Mouse (Mus musculus) cerebellum, postnatal 4 days (tissue): ENCODE results near the gene Cacna2d4.
"Not testable (repeated sequence)": the region's sequence is repeated elsewhere in the genome, so short reads cannot be mapped to it uniquely, and the experiment has no call there.

ENCODE experiments used
- DNase-seq, 2 experiments: peaks; one replicate each; pipeline ENCODE4 v3.0.0; 2022; ENCODE audit warnings: low spot score in 2 of 2, mixed read lengths in 1 of 2

Cacna2d4 gene

GRCm38 (mm10) chr6:119338121-119338912, 102.0 kb downstream of the Cacna2d4 start:
- no peak for DNase-seq

DNA sequence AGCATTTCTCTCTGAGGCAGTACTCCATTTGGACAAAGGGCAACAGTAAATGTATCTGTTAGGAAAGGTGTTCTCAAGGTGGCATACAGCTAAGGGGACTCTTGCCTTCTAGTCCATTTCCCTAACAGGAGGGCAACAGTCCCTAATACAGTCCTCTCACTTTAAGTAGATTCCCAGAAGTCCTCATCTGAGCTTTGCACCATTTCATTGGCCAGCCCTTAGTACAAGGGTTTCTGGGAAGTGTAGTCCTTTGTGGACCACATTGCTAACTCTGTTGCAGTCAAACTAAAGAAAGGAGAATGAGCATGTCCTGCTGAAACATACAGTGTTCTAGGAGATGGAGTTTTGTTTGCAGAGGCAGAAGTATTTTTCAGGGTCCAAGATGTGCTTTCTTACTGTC, 105.1 kb downstream of the Cacna2d4 start:
- no peak for DNase-seq

- peak in 1 of 2 experiments; percentile 13 for DNase-seq
Measured at GRCm38 (mm10) chr6:119346257-119346656, 109.9 kb downstream of the Cacna2d4 start.

- DNase-seq, result no peak
Measured at GRCm38 (mm10) chr6:119347813-119348212, 111.5 kb downstream of the Cacna2d4 start.

DNA sequence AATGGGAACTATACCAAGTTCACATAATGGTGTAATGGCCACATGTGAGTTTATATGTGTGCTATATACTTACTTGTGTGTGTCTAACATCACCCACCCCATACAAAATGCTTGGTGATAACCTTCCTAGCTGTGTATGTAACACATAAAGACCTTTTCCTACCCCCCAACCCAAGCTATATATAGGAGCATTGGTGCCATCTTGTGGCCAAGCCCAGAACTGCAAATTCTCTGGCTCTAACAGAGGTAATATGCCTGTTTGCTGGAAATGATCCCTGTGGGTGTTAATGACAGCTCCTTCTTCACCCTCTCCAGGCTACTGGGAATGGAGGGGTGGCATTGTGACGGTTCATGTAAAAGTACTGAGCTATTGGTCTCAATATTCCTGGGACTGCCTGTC, 111.9 kb downstream of the Cacna2d4 start:
- DNase-seq, result peak; percentile 84 to 92

- DNase-seq, result no peak
Measured at GRCm38 (mm10) chr6:119350703-119351198, 114.4 kb downstream of the Cacna2d4 start.

- no peak for DNase-seq
Measured at GRCm38 (mm10) chr6:119351656-119352055, 115.3 kb downstream of the Cacna2d4 start.

DNA sequence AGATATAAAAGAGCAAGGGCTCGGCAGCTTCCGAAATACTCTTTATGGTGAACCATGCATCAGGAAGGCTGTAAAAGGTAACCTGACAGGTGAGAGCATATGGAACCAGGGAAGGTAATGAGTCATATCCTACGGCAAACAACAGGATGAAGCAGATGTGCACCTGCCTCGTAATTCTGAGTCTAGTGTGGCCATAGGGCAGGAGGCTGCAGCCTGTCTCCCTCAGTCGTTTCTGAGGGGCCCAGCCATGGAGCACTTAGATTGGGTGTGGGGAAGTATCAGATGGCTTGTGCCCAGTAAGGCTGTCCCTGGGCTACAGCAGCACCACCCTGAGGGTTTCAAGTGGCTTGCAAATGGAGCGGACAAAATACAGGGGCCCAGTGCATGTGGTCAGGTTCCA, 116.2 kb downstream of the Cacna2d4 start:
- DNase-seq, result no peak

GRCm38 (mm10) chr6:119358020-119358571, 121.8 kb downstream of the Cacna2d4 start:
- no peak for DNase-seq

DNA sequence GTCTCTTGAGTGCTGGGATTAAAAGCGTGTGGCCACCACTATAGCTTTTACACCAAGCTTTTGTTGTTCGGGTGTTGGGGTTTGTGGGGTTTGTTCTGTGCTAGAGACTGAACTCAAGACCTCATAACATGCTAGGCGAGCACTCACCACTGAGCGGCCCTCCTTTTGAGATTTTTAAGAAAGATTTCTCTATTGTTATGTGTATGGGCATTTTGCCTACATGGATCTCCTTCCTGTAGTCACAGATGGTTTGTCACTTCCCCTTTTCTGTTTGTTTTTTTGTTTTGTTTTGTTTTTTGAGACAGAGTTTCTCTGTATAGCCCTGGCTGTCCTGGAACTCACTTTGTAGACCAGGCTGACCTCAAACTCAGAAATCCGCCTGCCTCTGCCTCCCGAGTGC, 123.9 kb downstream of the Cacna2d4 start:
- not testable (repeated sequence) for DNase-seq

DNA sequence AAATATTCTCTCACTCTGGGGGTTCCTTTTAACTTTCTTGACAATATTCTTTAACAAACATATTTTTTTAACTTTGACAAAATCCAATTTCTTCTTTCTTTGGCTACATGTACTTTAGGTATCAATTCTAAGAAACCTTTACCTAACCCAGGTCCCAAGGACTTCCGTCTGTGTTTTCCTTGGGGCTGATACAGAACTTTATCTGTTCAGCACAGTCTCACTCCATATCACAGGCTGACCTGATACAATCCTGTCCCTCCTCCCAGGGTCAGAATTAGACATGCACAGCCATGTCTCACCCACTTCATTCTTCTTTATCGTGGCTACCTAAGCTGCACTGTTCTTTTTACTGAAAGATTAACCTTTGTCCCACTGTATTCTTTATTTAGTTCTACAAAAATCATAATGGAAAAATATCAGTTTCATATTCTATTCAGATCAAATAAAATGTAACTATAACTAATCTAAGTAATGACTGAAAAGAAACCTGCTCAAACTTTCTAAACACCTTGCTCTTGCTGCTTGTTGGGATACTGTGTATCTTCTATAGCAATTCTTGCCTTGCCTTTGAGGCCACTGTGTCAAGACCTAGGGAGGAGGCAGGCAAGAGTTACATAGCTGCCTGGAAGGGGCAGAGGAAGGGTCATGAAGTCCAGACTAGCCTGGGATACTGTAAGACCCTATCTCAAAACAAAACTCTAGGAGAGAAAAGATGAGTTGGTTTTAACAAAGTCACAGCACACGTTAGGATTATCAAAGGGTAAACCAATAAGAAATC, 124.8 kb downstream of the Cacna2d4 start:
- no peak for DNase-seq

- DNase-seq, result no peak
Measured at GRCm38 (mm10) chr6:119363593-119363992, 127.3 kb downstream of the Cacna2d4 start.

DNA sequence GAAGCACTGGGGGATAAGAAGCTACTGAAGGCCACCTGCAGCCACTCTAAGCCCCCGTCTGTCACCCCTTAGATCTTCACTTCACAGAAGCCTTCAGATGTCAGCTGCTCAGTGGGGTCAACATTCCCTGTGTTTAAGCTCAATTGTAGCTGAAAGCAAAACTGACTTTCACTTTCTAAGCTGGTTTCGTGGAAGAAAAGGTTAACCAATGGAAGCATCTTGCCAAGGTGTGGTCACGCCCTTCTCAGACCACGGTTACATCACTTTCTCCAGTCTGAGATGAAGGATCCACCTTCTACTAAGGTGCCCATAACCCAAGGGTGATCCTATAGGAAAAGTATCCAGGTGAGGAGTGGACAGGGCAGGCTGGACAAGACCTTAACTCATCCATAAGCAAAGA, 130.5 kb downstream of the Cacna2d4 start:
- DNase-seq, result not testable (repeated sequence)

GRCm38 (mm10) chr6:119367382-119367781, 131.1 kb downstream of the Cacna2d4 start:
- DNase-seq, result no peak

DNA sequence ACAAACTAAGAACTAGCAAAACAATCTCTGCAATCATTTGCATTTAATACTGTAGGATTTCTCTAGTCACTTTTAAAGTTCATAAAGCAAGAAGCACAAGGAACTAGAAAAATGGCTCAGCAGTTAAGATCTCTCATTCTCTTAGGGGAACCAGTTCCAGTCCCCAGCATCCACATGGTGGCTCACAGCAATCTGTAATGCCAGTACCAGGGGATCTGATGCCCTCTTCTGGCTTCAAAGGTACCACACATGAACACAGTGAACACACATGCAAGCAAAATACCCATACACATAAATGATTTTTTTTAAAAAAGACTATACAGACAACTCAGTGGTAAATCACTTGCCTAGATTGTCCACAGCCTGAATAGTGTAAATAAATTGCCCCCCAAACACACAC, 135.3 kb downstream of the Cacna2d4 start:
- no peak for DNase-seq

- DNase-seq, result no peak
Measured at GRCm38 (mm10) chr6:119372237-119372636, 135.9 kb downstream of the Cacna2d4 start.

DNA sequence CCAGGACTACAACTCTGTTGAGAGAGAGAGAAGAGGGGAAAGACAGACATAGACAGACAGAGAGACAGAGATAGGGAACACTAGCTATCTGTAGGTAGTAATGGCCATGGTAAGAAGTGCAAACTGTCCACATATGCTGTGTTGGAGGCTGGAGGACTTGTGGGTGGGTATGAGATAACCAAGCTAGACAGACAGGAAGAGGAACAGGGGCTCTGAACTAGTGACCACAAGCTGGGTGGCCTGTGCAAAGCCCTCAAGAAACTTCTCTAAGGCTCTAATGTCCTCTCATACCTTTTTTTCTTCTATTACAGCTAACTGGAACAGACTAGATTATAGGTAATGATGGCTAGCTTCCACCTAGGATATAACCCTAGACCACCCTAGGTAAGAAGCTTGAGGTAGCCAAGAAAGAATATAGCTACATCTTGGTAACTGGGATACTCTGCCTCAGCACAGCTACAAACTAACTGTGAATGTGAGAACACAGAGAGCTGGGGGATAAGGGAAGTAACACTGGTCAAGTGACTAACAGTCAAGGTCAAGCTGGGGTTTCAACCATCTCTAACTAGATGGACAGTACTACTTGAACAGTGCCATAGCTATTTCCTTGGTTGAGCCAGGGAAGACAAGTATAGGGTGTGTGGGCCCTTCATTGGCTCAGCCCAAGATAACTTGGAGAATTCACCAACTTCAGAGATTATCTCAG, 136.8 kb downstream of the Cacna2d4 start:
- no peak for DNase-seq

- DNase-seq, result no peak
Measured at GRCm38 (mm10) chr6:119375035-119375434, 138.7 kb downstream of the Cacna2d4 start.

DNA sequence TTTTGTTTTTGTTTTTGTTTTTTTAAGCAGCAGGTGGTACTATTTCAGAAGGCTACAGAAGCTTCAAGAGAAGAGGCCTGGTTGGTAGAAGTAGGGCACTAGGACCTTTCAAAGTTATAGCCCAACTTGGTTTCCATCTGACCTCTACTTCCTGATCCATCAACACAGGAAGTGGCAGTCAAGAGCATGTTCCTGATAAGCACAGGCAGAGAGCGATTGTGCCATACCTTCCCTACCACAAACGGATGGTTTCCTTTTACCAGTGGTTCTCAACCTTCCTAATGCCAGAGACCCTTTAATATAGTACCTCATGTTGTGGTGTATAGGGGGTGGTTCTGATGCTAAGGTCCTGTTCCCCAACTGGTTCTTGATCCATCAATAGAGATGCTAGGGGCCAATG, 141.3 kb downstream of the Cacna2d4 start:
- DNase-seq, result no peak

- no peak for DNase-seq
Measured at GRCm38 (mm10) chr6:119378631-119379030, 142.3 kb downstream of the Cacna2d4 start.

- no peak for DNase-seq
Measured at GRCm38 (mm10) chr6:119385668-119386067, 149.3 kb downstream of the Cacna2d4 start.

GRCm38 (mm10) chr6:119386421-119386820, 150.1 kb downstream of the Cacna2d4 start:
- no peak for DNase-seq
